Mouse (Mus musculus) G1E-ER4 (cell line): ENCODE data around the gene Gatd1. TPM values are rescaled to one million over a fixed set of nuclear protein-coding genes. Genes with fewer than 3 reads are reported as not detected.

Source experiments
- GATA1 ChIP-seq: IDR thresholded peaks from one replicate; pipeline ENCODE4 v1.8.0; 2012; ENCODE audit warnings: low read length, inconsistent platforms
- polyA plus RNA-seq: library from polyadenylated mRNA; stranded (reverse); fragments of >175 nt; gene quantifications from 2 replicates; pipeline ENCODE4 v1.2.3, GENCODE M21; 2012

Gatd1 gene
- polyA plus RNA-seq, 1 experiment = 16.7 TPM

- no peak for TF ChIP-seq GATA1
Measured at GRCm38 (mm10) chr7:141447110-141447991, 33.4 kb upstream of the Gatd1 start, which contains the start of gene Rplp2. Gene Rplp2 (plus strand): TSS chr7:141447370.

DNA sequence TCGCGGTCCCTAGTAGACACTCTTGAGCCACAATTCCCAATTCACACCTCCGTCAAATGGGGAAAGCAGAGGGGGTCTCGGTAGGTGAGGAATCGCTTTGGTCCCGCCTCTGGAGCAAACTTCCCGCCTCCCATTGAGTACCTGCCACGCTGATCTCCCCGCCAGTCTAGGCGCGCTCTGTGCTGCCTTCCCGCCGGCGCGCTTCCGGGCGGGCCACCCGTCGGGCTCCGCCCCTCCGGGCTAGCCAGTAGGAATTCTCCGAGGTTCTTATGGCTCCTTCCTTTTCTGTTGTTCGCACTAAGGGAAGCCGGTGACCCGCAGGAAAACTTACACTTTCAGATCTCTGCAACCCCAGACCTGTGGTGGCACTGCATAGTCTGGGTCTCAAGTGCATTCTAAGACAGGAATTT lies 29.9 kb upstream of the Gatd1 start, which contains the start of gene Pidd1:
TSS of gene Pidd1 (minus strand) at position 198 of the 410 bp plus-strand sequence.
- no peak for TF ChIP-seq GATA1

DNA sequence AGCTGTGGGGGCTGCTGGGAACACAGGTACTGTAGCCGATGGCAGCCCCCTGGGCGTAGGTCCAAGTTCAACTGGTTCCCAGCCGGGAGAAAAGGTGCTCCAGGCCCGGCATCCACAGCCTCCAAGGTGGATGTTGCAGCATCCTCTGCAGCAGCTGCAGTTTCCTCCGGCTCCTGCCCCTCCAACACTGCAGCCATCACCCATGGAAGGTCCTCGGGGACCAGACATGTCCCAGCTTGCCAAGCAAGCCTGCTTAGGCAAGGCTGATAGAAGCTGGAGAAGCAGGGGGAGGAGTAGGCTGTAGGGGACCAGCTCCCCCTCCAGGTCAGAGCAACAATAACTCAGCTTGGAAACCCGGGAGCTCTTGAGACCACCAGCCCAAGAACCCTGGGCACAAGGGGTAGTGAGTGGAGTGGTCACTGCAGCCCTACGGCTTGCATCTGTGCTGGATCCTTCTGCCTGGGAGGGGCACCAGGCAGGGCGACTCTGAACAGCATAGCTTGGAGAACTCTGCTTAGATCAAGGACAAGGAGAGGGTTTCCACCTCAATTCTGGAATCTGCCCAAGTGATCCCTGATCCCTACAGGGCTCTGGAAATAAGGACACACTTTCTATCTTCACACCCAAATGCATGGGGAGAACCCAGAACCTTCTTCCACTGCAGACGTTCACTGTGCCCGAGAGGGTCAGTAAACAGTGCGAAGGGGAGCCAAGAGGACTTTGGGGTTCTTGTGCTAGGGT lies 29.3 kb upstream of the Gatd1 start:
- no peak for TF ChIP-seq GATA1

DNA sequence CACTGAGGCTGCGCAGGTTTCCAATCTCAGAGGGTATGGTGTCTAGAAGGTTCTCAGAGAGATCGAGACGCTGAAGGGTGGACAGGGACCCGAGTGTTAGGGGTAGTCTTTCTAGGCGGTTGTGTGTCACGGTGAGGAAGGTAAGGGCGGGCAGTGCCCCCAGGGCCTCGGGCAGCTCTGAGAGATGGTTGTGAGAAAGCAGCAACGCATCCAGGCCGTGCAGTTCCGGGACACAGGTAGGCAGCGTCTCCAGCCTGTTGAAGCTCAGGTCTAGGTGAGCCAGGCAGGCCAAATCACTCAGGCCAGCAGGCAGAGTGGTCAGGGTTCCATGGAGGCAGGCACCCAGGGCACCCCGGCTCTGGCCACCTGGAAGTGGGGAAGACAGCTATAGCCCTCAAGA lies 28.3 kb upstream of the Gatd1 start:
- no peak for TF ChIP-seq GATA1

- TF ChIP-seq GATA1 = no peak
Measured at GRCm38 (mm10) chr7:141441460-141441859, 27.5 kb upstream of the Gatd1 start.

- no peak for TF ChIP-seq GATA1
Measured at GRCm38 (mm10) chr7:141440613-141441012, 26.7 kb upstream of the Gatd1 start.

DNA sequence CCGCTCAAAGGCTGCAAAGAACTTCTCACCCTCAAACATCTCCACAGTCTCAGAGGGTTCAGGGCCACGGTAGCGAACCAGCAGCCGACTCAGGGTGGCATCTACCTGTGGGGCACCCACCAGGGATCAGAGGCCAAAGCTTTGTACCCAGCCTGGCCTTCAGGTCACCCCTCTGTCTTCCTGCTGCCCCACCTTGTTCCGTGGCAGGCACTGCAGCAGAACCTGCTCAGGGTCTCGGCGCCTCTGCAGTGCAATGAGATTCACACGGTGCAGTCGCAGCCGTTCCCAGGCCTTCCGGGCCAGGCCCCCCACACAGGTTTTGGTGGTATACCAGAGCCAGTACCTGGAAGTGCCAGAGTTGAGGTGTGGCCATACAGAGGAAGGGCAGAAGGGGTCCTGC lies 25.9 kb upstream of the Gatd1 start:
- TF ChIP-seq GATA1 = no peak

GRCm38 (mm10) chr7:141439140-141439679 lies 25.3 kb upstream of the Gatd1 start:
- no peak for TF ChIP-seq GATA1

- no peak for TF ChIP-seq GATA1
Measured at GRCm38 (mm10) chr7:141438201-141438968, 24.4 kb upstream of the Gatd1 start.

- no peak for TF ChIP-seq GATA1
Measured at GRCm38 (mm10) chr7:141437178-141438120, 23.5 kb upstream of the Gatd1 start, which contains the start of gene Slc25a22. Gene Slc25a22 (minus strand): TSS chr7:141437892.

DNA sequence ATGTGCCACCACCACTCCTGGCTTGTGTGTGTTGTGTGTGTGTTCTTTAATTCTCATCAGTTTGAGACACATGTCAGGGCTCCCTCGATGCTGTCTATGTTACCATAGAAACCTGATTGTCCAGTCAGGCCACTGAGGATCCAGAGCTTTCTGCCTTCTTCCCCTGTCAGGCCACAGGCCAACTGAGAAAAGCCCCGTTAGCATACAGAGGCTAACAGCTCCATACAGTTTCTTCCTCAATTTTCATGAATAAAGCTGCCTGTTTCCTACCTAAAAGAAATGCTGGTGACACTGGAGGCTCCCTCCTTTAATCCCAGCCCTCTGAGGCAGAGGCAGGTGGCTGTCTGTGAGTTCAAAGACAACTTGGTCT lies 22.6 kb upstream of the Gatd1 start:
- TF ChIP-seq GATA1 = no peak

GRCm38 (mm10) chr7:141435856-141436522 lies 22.1 kb upstream of the Gatd1 start:
- TF ChIP-seq GATA1 = no peak

DNA sequence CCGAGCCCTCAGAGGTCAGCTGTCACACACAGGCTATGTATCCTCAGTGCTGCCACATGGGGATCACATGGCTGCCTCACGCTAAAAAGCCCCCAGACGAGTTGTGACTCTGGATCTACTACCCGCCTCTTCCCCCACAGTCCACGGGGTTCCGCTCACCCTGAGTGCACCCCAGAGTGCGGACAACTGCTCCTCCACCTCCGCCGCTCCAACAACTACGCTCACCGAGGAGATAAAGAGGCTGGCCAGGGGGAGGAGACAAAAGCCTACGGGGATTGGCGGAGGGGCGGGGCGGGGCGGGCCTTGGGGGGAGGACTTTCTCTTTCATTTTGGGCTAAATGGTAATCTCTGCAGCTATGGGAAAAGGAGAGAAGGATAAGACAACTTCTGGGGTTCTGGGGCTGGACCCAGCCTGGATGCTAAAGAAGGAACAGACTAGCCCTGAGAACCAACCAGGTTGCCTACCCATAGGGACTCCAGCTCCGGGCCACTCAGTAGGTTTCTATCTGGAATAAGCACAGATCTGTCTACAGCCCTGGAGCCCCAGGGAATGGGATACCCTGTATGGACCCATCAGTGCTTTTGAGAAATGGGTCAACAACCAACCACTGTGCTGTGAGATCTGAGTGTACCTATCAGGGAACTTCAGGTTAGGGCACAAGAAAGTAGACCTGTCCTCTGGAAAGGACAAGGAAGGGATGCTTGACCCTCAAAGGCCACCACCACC lies 21.4 kb upstream of the Gatd1 start:
- no peak for TF ChIP-seq GATA1

- no peak for TF ChIP-seq GATA1
Measured at GRCm38 (mm10) chr7:141434464-141434863, 20.5 kb upstream of the Gatd1 start.
